ENCODE assay signal across 20 mouse cellular contexts in genomic region chr3:112325348-112325747, GRCm38 (mm10).
A peak's percentile ranks its signal among the peaks of the same experiment; 100 is the strongest.
DNase-seq lines count a peak whose midpoint lies in the region; ATAC-seq and TF ChIP-seq lines count a peak whose summit lies in the region.
"Had no signal": no experiment of that assay in that cellular context is flagged by ENCODE, and none has a peak within 500 bp of the region (broad histone marks: within the 10 kb centered on the region; RNA-seq: fewer than 3 reads in every experiment).

No protein-coding gene starts in this region.

- H3K4me1 ChIP-seq in forebrain, embryonic 14.5 days (ENCODE audit: control insufficient read depth, insufficient read depth, low read length): no peaks in the 10 kb centered on the region
- no peaks in the 10 kb centered on the region for H3K4me1 ChIP-seq in forebrain, embryonic 16.5 days (replicated peaks; ENCODE audit: control insufficient read depth, insufficient read depth, low read length)
- no peaks in the 10 kb centered on the region for H3K4me1 ChIP-seq in neural tube, embryonic 11.5 days (ENCODE audit: control insufficient read depth, insufficient read depth, low read length)
- H3K4me1 ChIP-seq in neural tube, embryonic 15.5 days: no peaks in the 10 kb centered on the region
- no peaks in the 10 kb centered on the region for H3K4me1 ChIP-seq in thymus, adult 2 months (replicated peaks; ENCODE audit: control insufficient read depth, insufficient read depth, low read length)
- H3K4me1 ChIP-seq: embryonic facial prominence, embryonic 15.5 days; forebrain, embryonic 10.5 days; heart, embryonic 15.5 days; limb, embryonic 13.5 days; liver, embryonic 15.5 days had no signal

- TF ChIP-seq CTCF in thymus, adult 2 months (IDR thresholded peaks at IDR 0.05; ENCODE audit: borderline replicate concordance, control insufficient read depth, extremely low read depth, insufficient read depth, low read length, poor library complexity): no peak

- H3K27ac ChIP-seq in forebrain, embryonic 14.5 days (ENCODE audit: low read depth, low read length): no peak overlapping the region
- no peak overlapping the region for H3K27ac ChIP-seq in forebrain, embryonic 16.5 days (ENCODE audit: low read length)
- no peak overlapping the region for H3K27ac ChIP-seq in neural tube, embryonic 11.5 days (ENCODE audit: low read depth, low read length)
- H3K27ac ChIP-seq in neural tube, embryonic 15.5 days (replicated peaks): no peak overlapping the region
- H3K27ac ChIP-seq in thymus, adult 2 months (ENCODE audit: control insufficient read depth, insufficient read depth, low read length): no peak overlapping the region
- H3K27ac ChIP-seq: embryonic facial prominence, embryonic 15.5 days; forebrain, embryonic 10.5 days; heart, embryonic 15.5 days; limb, embryonic 13.5 days; liver, embryonic 15.5 days; stomach, postnatal 0 days had no signal

- H3K4me2 ChIP-seq in forebrain, embryonic 14.5 days (ENCODE audit: low read length): no peak overlapping the region
- no peak overlapping the region for H3K4me2 ChIP-seq in forebrain, embryonic 16.5 days (ENCODE audit: low read length)
- no peak overlapping the region for H3K4me2 ChIP-seq in neural tube, embryonic 11.5 days (ENCODE audit: low read depth)
- H3K4me2 ChIP-seq in neural tube, embryonic 15.5 days: no peak overlapping the region
- H3K4me2 ChIP-seq: embryonic facial prominence, embryonic 15.5 days; heart, embryonic 15.5 days; limb, embryonic 13.5 days; liver, embryonic 15.5 days had no signal

- no peak overlapping the region for H3K9ac ChIP-seq in forebrain, embryonic 14.5 days (ENCODE audit: low read length)
- H3K9ac ChIP-seq in forebrain, embryonic 16.5 days (replicated peaks; ENCODE audit: low read depth, low read length): no peak overlapping the region
- H3K9ac ChIP-seq in neural tube, embryonic 11.5 days (ENCODE audit: low read length): no peak overlapping the region
- H3K9ac ChIP-seq in neural tube, embryonic 15.5 days (replicated peaks): no peak overlapping the region
- H3K9ac ChIP-seq: embryonic facial prominence, embryonic 15.5 days; heart, embryonic 15.5 days; limb, embryonic 13.5 days; liver, embryonic 15.5 days had no signal

- no peaks in the 10 kb centered on the region for H3K36me3 ChIP-seq in forebrain, embryonic 14.5 days (ENCODE audit: control insufficient read depth, insufficient read depth, low read length)
- H3K36me3 ChIP-seq in forebrain, embryonic 16.5 days (ENCODE audit: control insufficient read depth, insufficient read depth): no peaks in the 10 kb centered on the region
- H3K36me3 ChIP-seq in neural tube, embryonic 11.5 days (ENCODE audit: control insufficient read depth, insufficient read depth, low read length): no peaks in the 10 kb centered on the region
- H3K36me3 ChIP-seq in neural tube, embryonic 15.5 days: no peaks in the 10 kb centered on the region
- no peaks in the 10 kb centered on the region for H3K36me3 ChIP-seq in thymus, adult 2 months (ENCODE audit: control insufficient read depth, insufficient read depth, low read length)
- H3K36me3 ChIP-seq: embryonic facial prominence, embryonic 15.5 days; forebrain, embryonic 10.5 days; heart, embryonic 15.5 days; limb, embryonic 13.5 days; liver, embryonic 15.5 days had no signal

- peak; percentile 9 for DNase-seq in forebrain, embryonic 14.5 days (ENCODE audit: low spot score)
- peak; percentile 27 for DNase-seq in neural tube, embryonic 11.5 days (ENCODE audit: low spot score)
- DNase-seq in mesoderm, embryonic 11.5 days (ENCODE audit: low read depth, low spot score): peak; percentile 65
- DNase-seq in thymus, adult 2 months: no peak
- DNase-seq: adrenal gland, adult 8-10 months; cerebellum, adult 2 months; kidney, adult 18-20 months; kidney, postnatal 25 days; thymus, postnatal 14 days had no signal

- ATAC-seq in forebrain, embryonic 14.5 days: peak; percentile 32; the same call in 1 of the 2 replicates
- ATAC-seq in forebrain, embryonic 16.5 days: no peak
- peak; percentile 83 for ATAC-seq in neural tube, embryonic 11.5 days (ENCODE audit: insufficient read depth, low FRiP score, low TSS enrichment)
- no peak; the same call in 1 of the 2 replicates for ATAC-seq in neural tube, embryonic 15.5 days (ENCODE audit: low FRiP score)
- ATAC-seq in frontal cortex, adult (ENCODE audit: low TSS enrichment): no peak
- ATAC-seq: lung, postnatal 0 days had no signal

- TF ChIP-seq POLR2A in thymus, adult 2 months (IDR thresholded peaks at IDR 0.05; ENCODE audit: control insufficient read depth, extremely low read depth, insufficient read depth, low read length, poor library complexity): no peak

- H3K27me3 ChIP-seq in forebrain, embryonic 14.5 days (replicated peaks; ENCODE audit: control insufficient read depth, insufficient read depth, low read length): no peaks in the 10 kb centered on the region
- no peaks in the 10 kb centered on the region for H3K27me3 ChIP-seq in forebrain, embryonic 16.5 days (replicated peaks; ENCODE audit: control insufficient read depth, insufficient read depth, low read length)
- H3K27me3 ChIP-seq in neural tube, embryonic 11.5 days (ENCODE audit: control insufficient read depth, insufficient read depth, low read length): no peaks in the 10 kb centered on the region
- no peaks in the 10 kb centered on the region for H3K27me3 ChIP-seq in neural tube, embryonic 15.5 days (replicated peaks)
- no peaks in the 10 kb centered on the region for H3K27me3 ChIP-seq in thymus, adult 2 months (ENCODE audit: control insufficient read depth, insufficient read depth, low read length)
- H3K27me3 ChIP-seq: embryonic facial prominence, embryonic 15.5 days; heart, embryonic 15.5 days; limb, embryonic 13.5 days; liver, embryonic 15.5 days had no signal

- H3K9me3 ChIP-seq in forebrain, embryonic 14.5 days (replicated peaks; ENCODE audit: control insufficient read depth, low read length): no peaks in the 10 kb centered on the region
- H3K9me3 ChIP-seq in forebrain, embryonic 16.5 days (ENCODE audit: control insufficient read depth, low read length): no peaks in the 10 kb centered on the region
- no peaks in the 10 kb centered on the region for H3K9me3 ChIP-seq in neural tube, embryonic 11.5 days (ENCODE audit: control insufficient read depth, low read length)
- H3K9me3 ChIP-seq in neural tube, embryonic 15.5 days (replicated peaks): no peaks in the 10 kb centered on the region
- H3K9me3 ChIP-seq: embryonic facial prominence, embryonic 15.5 days; forebrain, embryonic 10.5 days; heart, embryonic 15.5 days; limb, embryonic 13.5 days; liver, embryonic 15.5 days had no signal

- WGBS in forebrain, embryonic 14.5 days: 70% methylated on average over 2 of the region's 2 CpGs
- 59% methylated on average over 2 of the region's 2 CpGs for WGBS in forebrain, embryonic 16.5 days
- 40% methylated on average over 2 of the region's 2 CpGs for WGBS in neural tube, embryonic 11.5 days
- WGBS in neural tube, embryonic 15.5 days: 22% methylated on average over 2 of the region's 2 CpGs
- WGBS in thymus, adult 2 months: 91% methylated on average over 2 of the region's 2 CpGs

- no peak overlapping the region for H3K4me3 ChIP-seq in forebrain, embryonic 14.5 days (ENCODE audit: low read depth, low read length)
- H3K4me3 ChIP-seq in forebrain, embryonic 16.5 days (replicated peaks; ENCODE audit: low read length): no peak overlapping the region
- no peak overlapping the region for H3K4me3 ChIP-seq in neural tube, embryonic 11.5 days (ENCODE audit: low read depth, low read length)
- no peak overlapping the region for H3K4me3 ChIP-seq in neural tube, embryonic 15.5 days (replicated peaks)
- H3K4me3 ChIP-seq in thymus, adult 2 months (ENCODE audit: control insufficient read depth, insufficient read depth, low read length): no peak overlapping the region
- H3K4me3 ChIP-seq: embryonic facial prominence, embryonic 15.5 days; forebrain, embryonic 10.5 days; heart, embryonic 15.5 days; limb, embryonic 13.5 days; liver, embryonic 15.5 days; myocyte had no signal

Comparison
In these comparisons a context has a peak if more than half of its experiments do, and no peak if none do; other contexts are left out.
1. ATAC-seq: peak in forebrain, embryonic 14.5 days (single experiment) and neural tube, embryonic 11.5 days (single experiment); none in forebrain, embryonic 16.5 days (single experiment), neural tube, embryonic 15.5 days (single experiment) and frontal cortex, adult (single experiment).